Mouse (Mus musculus) layer of hippocampus, adult 11-12 months (tissue): ENCODE measurements at regions not wholly inside any gene's neighbourhood (a gene's known extent, or its start where the extent isn't known, plus 50 kb on each side); places are given as distances from the start of the nearest gene placed in this dataset.

Experiments
- DNase-seq: peaks from one replicate; pipeline ENCODE4 v3.0.0; 2022; ENCODE audit warnings: low spot score

DNA sequence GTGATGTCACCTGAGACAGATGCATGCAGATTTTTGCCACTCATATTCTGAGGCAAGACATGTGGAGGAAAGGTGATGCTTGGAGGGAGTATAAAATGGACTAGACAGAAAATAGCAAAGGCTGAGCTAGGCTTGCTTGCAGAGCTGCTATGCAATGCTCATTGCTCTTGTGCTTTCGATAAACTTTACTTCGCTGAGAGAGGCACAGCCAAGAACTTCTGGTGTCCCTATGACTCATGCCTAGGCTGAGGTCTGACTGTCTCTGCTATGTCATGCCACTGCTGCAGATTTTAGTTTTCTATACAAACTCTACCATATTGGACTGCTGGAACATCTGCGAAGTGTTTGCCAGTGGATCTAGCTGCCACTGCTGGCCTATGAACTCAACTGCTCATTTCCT, 687.5 kb upstream of the Pou3f3 start:
- DNase-seq = no peak

DNA sequence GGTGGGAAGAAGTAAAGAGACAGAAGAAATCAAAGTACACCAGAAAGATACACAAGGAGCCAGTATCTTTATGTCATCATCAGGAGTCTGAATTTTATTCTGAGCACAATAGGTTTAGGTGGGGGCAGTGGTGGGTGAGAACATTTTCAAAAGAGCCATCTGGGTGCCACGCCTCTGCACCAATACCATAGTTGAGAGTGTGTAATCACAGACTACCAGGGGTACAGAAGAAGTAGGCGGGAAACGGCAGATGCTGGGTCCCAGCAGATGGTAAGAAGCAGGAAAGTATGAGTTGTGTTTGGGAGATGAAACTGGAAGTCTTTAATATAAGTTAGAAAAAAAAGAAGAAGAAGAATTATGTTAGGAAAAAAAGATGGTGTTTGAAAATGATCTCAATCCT, 682.7 kb upstream of the Pou3f3 start:
- peak; percentile 83 for DNase-seq

DNA sequence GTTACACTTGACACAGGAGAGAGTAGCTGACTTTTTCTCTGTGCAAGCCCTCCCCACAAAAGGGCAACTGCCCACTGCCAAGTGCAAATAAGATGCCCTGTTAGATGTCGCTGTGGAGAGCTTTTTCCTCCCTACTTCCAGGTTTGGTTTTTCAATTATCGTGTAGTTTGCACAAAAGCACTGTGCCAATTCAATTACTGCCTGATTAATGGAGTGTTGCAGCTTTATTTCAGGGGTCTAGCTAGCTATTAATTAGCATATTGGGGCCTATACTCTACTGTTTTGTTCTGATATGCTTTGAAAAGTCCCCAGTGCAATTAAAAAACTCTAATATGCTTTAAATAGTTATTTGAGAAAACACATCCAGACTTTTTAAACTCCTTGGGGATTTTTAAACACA, 676.6 kb upstream of the Pou3f3 start:
- DNase-seq = no peak

DNA sequence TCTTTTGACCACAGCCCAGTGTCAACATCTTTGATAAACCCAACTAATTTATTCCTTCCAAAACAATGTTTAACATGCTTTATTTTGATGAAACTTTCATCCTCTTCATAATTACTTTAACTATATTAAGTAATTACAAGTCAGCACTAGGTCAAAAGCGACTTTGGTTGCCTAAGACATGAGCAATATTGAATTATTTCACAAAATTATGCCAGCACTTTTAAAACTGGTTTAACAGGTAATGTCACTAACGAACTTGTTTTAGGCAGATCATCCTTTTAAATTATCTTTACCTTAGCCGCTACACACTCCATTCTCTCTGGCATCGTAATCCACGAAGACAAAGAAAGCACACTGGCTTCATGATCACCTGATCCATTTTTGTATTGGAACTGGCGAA, 669.8 kb upstream of the Pou3f3 start:
- no peak for DNase-seq

DNA sequence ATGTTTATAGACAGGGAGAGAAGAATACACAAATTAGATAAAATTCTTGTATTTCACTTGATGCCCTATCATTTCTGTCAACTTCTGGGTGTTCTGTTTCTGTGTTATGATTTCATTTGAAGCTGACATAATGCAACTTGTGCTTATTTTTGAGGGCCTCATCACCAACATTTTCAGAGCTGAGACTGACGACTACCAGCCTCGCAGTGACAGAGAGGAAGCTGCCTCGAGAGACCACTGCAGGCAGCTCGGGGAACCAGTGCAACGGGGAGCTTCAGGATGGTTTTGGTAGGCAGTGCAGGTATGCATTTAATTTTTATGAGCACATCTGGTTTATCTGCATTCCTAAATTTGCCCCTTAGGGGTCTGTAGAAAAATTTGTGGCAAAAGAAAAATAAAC, 669.1 kb upstream of the Pou3f3 start:
- DNase-seq = no peak

DNA sequence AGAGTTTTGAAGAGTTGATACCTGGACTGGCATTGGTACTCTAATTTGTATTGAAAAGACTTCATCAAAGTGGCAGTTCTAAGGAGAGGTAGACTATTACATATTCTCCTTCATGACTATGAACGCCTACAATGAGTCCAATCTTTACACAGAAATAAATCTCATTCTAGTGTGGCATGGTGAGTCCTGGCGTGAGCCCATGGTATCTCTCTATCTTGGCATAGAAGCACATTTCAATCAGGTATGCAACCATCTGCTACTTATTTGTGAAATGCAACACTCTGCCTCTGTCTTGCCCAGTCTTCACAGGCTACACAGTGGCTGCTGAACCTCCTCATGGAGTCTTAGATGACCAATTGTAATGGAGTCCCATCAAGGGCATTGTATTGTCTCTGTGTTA, 661.8 kb upstream of the Pou3f3 start:
- no peak for DNase-seq

DNA sequence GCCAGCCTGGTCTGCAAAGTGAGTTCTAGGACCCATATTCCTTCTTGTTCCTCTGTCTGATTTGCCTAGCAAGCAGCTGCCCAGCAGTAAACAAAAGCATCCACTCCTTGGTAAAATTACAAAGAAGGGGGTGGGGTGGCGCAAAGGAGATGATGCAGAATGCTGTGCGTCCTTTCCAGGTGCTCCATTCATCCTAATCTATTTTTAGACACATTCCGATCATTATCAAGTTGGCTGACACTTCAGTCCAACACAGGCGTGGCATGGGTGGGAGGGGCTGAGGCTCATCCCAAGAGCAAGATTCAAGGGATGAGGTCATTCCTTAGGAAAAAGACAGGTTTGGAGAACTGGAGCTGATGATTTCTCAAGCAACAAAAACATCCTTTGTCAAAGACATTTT, 660.2 kb upstream of the Pou3f3 start:
- no peak for DNase-seq

DNA sequence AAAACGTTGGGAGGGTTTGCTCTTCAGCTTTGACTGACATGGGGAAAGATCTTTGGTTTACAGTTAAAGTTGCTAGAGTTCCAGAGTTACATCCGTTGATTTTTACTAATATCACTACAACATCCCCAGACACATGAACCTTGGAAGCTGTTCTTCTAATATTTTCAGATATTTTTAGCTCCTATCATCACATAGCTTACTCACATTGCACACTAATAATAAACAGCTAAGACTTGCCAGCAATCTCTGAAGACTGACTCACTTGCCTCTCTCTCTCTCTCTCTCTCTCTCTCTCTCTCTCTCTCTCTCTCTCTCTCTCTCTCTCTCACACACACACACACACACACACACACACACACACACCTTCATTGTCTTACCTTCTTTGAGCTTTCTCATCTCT, 654.0 kb upstream of the Pou3f3 start:
- no peak for DNase-seq

DNA sequence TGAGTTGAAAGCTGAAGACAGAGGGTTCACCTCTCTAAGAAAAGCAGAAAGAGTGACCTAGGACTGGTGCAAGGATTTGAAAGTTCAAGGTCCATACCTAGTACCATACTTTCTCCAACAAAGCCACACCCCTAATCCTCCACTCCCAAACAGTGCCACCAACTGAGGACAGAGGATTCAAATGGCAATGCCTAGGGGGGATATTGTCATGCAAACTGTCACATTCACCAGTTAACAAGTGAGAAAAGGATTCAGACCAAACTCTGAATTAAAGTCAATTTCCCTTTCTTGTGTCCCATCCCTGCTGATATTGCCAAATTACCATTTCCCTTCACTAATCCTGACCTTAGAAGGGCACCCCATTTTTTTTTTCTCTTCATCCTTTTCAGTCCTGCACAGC, 637.1 kb upstream of the Pou3f3 start:
- DNase-seq = no peak

DNA sequence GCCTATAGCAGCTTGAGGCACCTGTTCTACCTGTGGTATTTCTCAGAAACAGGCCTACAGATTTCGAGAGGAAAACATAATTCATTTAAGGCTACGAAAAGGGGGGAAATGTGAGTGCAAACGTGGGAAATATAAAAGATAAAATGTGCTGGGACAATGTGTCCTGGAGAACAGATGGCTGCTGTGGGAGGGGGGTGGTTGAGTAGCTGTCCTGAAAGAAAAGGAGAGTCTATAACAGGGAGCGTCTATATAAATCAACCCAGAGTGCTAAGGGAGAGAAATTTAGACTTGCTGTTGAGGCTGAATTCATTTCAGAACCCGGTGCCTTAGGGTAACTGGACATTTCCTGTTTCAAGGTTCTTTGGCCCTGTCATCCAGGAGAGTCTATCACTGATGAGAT, 625.5 kb upstream of the Pou3f3 start:
- peak; percentile 34 for DNase-seq

DNA sequence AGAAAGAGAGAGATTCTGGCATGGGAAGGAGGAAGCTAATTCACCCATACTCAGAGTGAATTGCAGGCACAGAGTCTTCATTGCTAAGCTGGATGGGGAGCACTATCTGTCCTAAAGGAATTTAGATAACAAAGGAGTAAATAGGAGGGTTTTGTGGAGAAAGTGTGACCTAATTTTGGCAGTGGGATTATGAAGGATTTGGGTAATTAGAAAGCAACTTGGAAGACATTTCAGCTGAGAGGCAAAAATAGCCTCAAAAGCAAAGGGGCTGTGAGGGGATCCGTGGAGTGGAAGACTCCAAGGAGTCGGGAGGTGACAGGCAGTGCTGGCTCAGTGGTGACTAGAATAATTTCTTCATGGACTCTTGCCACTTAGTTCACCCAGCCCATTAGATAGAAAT, 599.5 kb upstream of the Pou3f3 start:
- no peak for DNase-seq

DNA sequence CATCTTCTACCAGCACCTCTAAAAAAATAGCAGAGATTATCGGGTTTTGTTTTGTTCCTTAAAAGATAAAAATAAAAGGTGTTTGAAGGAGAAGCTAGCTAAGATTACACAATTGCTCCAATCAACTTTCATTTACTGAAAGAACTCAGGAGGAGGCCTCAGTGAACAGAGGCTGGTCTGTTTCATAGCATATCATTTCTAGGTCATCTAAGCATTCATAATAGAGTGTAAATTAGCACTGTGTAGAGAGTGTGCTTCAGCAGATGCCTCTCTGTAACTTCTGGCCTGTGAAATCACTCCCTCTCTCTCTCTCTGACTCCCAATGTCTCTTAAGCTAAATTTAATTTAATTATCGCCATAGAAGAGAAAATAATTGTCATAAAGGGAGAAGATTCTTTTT, 597.0 kb upstream of the Pou3f3 start:
- no peak for DNase-seq

DNA sequence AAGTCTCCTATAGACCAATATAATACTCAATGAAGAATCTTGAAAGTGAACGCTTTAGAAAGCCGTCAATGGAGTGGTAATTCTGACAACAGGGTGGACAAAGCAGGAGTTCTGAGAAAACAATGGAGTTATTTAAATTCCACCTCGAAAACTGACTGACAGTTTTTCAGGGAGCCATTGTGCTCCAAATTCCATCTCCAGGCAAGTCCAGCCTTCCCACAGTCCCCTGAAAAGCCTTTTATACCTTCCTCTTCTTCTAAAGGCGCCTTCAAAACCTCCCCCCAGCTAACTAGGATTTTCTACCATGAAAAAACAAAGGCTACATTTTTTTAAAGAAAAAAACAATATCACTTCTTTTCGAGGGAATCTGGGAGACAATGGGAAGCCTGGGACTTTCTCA, 588.0 kb upstream of the Pou3f3 start:
- no peak for DNase-seq

DNA sequence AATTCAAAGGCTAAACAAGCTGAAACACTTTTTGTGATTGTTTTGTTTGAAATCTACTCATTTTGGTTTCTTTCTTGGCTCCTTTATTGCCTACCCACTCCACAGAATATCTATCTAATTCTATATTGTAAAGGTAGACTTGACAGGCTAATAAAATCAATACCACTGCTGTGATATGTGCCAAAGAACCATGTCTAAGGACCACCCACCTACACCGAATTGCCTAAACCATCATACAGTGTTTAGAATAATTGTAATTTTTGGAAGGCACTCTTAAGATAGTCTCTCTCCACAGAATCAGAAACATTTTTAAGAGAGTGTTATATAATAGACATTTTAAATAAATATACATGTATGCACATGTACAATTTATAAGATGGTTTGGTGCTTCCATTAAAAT, 587.6 kb upstream of the Pou3f3 start:
- DNase-seq = no peak

DNA sequence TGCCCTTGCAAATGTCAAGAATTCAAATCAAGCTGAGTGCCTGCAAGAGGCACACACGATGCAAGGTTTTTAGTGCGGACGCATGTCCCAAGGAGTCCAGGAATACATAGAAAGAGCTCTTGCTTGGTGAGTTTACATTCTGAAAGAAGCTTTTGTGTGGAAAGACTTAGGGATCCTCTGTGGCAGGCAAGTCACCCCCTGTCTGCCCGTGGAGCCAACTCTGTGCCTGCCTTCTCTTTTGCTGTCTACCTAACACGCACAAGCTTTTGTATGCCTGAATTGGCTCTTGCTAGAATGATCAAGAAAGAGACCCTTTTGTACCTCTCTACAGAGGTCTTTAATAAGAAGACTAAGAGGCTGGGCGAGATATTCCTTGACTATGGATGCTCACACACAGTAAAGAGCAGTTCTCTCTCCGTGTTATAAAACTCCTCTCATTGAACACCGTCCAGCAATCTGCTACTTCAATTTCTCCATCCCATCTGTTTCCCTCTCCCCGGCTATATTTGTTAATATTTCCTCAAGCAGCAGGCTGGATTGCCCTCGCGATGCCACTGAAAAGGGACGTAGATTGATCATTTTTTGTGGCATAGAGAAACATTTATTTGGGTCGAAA, 543.3 kb upstream of the Pou3f3 start:
- peak; percentile 24 for DNase-seq

DNA sequence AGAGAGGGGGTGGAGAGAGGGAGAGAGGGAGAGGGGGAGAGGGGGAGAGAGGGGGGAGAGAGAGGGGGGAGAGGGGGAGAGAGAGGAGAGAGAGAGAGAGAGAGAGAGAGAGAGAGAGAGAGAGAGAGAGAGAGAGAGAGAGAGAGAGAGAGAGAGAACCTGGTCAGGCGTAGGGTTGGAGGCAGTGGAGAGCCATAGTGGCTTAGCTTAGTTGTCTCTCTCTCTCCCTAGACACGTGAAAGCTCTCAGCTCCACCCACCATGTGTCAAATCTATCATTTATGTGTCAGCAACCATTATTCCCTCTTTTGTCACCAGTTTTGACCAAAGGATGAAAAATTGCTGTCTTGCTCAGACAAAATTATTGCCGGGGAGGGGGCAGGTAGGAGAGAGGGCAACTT, 542.7 kb upstream of the Pou3f3 start:
- DNase-seq = no peak

DNA sequence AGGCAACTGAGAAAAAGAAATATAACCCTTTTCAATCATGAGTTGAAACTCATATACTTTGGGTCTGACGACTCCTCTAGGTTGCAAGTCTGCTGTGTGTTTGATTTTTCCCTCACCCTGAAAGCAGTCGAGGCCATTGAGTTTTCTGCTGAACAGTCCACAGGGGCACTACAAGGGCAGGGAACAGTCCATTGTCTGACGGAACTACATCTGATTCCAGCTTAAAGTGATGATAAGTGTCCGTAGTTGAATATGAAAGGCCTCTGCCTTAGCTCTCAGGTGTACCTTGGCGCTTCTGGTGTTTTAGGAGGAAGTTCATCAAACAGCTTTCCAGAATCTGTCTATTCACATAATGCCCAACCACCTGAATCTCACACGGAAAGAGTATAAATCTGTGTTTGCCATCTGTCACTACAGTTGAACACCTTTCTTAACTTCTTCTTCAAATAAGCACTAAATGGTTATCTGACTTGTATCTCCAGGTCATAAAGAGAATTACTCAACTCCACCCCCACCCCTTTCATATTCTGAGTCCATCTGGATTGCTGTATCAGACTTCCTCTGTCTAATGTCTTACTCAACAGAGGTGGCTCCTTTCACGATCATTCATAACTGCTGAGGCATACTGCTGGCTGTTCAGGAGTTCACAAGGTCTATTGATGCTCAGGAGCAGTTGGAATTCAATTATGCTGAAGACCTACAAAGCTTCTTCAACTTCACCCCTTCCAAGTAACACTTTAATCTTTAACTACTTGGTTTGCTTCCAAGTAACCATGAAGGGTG, 527.6 kb upstream of the Pou3f3 start:
- no peak for DNase-seq

DNA sequence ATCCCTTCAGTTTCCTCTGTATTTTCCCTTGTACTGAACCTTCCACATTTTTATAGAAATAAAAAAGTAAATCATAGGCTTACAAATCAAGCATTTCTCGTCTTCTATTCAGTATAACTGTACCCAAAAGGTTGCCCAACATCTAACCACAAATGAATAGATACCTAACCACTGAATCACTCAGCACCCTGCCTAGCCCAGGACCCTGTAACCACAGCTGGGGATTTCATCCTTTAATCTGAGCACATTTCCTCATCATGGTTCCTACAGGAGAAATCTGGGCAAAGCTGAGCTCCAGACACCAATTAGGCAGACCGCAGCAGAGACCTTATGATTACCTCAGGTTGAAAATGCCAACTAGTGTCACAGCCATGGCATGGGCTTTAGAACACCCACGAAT, 526.1 kb upstream of the Pou3f3 start:
- no peak for DNase-seq

DNA sequence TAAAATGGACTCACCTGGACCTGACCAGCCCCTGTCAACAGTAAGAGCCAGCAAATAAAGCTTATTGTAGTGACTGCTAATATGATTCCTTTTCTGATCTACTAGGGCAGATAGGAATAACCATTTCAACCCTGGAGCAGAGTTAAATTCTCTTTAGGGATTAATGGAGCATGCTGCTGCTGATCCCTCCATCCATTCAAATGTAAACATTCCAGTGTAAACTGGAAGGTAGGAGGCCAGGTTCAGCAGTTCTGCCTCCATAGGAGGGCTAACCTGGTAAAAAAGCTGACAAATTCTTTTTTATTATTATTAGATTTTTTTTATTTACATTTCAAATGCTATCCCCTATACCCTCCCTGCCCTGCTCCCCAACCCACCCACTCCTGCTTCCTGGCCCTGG, 509.3 kb upstream of the Pou3f3 start:
- no peak for DNase-seq

DNA sequence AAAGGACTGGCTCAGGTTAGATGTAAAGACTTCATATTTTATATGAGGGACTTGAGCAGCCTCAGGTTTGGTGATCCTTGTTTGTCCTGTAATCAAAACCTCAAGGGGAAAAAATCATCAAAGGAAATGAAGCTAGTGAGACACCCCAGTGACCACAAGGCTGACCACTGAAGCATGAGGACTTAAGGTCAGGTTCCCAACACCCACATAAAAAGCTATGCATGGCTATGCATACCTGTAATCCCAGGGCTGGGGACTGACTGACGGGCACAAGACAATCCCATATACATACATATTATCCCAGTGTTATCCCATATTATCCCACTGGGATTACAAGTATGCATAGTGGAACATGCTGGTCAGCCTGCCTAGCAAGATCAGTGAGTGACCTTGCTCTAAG, 467.5 kb upstream of the Pou3f3 start:
- no peak for DNase-seq

DNA sequence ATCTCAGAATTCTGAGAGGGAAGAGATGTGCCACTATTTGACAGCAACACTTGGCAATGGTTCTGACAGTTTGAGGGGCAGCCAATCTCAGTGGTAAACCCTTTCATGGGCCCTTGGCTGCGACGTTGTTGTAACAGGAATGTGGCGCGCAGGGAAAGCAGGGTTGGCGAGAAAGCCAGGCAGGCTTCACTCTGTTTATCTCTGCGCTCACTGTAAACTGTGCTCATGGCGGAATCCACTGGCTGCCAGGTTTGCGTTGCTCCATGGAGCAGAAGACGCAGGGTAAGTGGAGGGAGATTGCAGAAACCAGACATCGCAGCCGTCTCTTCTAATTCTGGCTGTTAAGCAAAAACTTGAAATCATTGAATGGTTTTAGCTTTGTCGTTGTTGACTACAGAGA, 465.9 kb upstream of the Pou3f3 start:
- peak; percentile 11 for DNase-seq

DNA sequence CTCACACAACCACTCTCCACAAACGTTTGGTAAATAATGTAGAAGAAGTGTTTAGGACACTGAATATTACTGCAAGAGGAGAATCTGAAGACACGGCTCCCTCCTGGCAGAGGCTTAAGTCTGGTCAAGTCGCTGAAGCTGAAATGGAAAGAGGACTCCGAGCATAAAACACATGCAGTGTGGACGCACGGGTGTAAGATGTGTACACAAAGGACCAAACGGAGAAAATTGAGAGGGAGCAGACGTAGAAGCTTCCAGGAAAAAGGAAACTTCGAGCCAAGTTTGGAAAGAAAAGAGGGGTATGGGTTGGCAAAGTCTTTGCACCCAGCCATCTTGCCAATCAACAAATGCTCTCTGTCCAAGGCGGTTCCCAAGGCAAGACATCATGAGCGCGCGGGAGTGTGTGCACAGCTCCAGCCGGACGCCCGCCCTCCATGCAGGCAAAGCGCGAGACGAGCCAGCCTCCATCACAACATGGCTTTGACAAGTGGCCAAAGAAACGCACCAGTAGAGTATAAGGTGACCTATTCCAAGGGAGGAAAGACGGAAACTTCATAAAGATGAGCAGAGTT, 465.0 kb upstream of the Pou3f3 start:
- peak; percentile 24 for DNase-seq

DNA sequence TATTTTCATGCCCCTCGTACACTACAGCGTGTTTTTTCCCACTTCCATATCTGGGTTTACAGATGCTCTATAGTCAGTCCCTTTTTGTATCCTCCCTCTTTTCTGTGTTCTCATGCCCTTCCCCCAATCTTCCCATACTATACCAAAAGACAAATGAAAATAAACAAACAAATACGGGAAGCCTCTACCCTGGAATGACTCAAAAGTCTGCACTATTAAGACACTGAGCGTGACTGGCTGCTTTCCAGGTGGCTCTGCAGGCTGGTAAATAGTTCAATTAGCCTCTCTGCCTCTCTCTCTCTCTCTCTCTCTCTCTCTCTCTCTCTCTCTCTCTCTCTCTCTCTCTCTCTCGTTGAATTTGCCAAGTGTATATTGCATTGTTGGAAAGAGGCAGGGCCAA, 464.5 kb upstream of the Pou3f3 start:
- DNase-seq = no peak

DNA sequence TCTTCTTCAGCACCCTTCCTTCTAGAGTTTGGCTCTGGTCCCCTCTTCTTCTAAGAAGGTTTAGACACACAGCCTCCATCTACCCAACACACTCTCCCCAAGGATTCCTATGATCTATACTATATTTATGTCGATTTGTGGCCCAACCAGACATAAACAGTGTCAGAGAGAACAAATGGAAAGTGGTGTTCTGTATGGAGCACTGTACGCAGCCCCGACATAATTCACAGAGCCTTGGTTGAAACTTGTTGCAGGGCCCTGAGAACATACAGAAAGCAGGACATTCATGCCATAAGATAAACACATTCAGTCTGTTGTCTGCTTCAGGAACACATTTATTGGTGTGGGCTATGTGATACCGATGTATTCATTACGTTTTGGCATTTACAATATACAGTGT, 463.7 kb upstream of the Pou3f3 start:
- DNase-seq = no peak
